Mouse (Mus musculus) liver, postnatal 0 days (tissue): Measurements from ENCODE around the gene Sh3bp1. TPM values are rescaled to one million over a fixed set of nuclear protein-coding genes. Genes with fewer than 3 reads are reported as not detected.

Experiments used
- ATAC-seq: fragments of 200-750 bp; cut with Nextera tagmentation; 2 replicates; pipeline ENCODE4 v1.8.0; 2017; ENCODE audit warnings: mild to moderate bottlenecking, moderate library complexity
- DNase-seq: peaks from one replicate; pipeline ENCODE4 v3.0.0-alpha.2; 2016
- H3K27ac ChIP-seq: fragments of 300-500 bp; sonication (generic); 2 replicates; pipeline ENCODE4 v1.5.1; 2014; ENCODE audit warnings: antibody characterized with exemption, moderate library complexity, mild to moderate bottlenecking, low read depth
- H3K27me3 ChIP-seq: fragments of 300-500 bp; sonication (generic); 2 replicates; pipeline ENCODE4 v1.6.1; 2014; ENCODE audit warnings: low read length, control low read depth, mixed read lengths; ENCODE audit not compliant: insufficient read depth
- H3K36me3 ChIP-seq: fragments of 300-500 bp; sonication (generic); replicated peaks from 2 replicates; pipeline ENCODE4 v1.6.1; 2014; ENCODE audit warnings: mild to moderate bottlenecking, control low read depth, low read length, moderate library complexity, mixed read lengths; ENCODE audit not compliant: insufficient read depth
- H3K4me1 ChIP-seq: fragments of 300-500 bp; sonication (generic); 2 replicates; pipeline ENCODE4 v1.6.1; 2014; ENCODE audit warnings: antibody characterized with exemption, mild to moderate bottlenecking, control low read depth; ENCODE audit not compliant: insufficient read depth
- H3K4me2 ChIP-seq: fragments of 300-500 bp; sonication (generic); 2 replicates; pipeline ENCODE4 v1.6.1; 2014; ENCODE audit warnings: low read depth, mild to moderate bottlenecking, low read length, moderate library complexity, mixed read lengths
- H3K4me3 ChIP-seq: fragments of 300-500 bp; sonication (generic); 2 replicates; pipeline ENCODE4 v1.5.1; 2014; ENCODE audit warnings: low read depth, low read length
- H3K9ac ChIP-seq: fragments of 300-500 bp; sonication (generic); replicated peaks from 2 replicates; pipeline ENCODE4 v1.6.1; 2014; ENCODE audit warnings: mild to moderate bottlenecking, moderate library complexity
- H3K9me3 ChIP-seq: fragments of 300-500 bp; sonication (generic); 2 replicates; pipeline ENCODE4 v1.6.1; 2016; ENCODE audit warnings: mild to moderate bottlenecking, control low read depth, low read length, mixed read lengths
- CTCF ChIP-seq: sonication (generic); IDR thresholded peaks from 2 replicates; pipeline ENCODE4 v1.5.1; 2016; ENCODE audit warnings: antibody characterized with exemption, low read depth
- EP300 ChIP-seq: IDR thresholded peaks from 2 replicates; pipeline ENCODE4 v1.6.1; 2016; ENCODE audit warnings: antibody characterized with exemption, low read depth, mild to moderate bottlenecking
- WGBS: fragments of 180-500 bp; shearing (Covaris S2); extraction: QIAGEN DNeasy Blood & Tissue Kit; methylation state at CpG from one replicate; pipeline ENCODE4 v1.1.7; 2014; ENCODE audit not compliant: insufficient replicate concordance; 5-methylcytosine and 5-hydroxymethylcytosine counted together
- polyA plus RNA-seq: library from polyadenylated mRNA; unstranded; fragments of >200 nt; fragmentation: Nextera tagmentation; extraction: Ambion mirVana; gene quantifications from 2 replicates; pipeline ENCODE4 v1.2.1, GENCODE M21; 2015

Sh3bp1 gene
- polyA plus RNA-seq, 1 experiment from 2014 or later, result 8.2 TPM

- DNase-seq, result no peak
- no peak overlapping the region for H3K4me2 ChIP-seq
- no peak overlapping the region for H3K4me3 ChIP-seq
- no peak for ATAC-seq
- H3K27ac ChIP-seq, result no peak overlapping the region
- H3K4me1 ChIP-seq, result peaks cover 15% of the 10 kb centered on the region
- no peaks in the 10 kb centered on the region for H3K27me3 ChIP-seq
- no peaks in the 10 kb centered on the region for H3K36me3 ChIP-seq
- TF ChIP-seq CTCF (no peak), EP300 (no peak)
- no peaks in the 10 kb centered on the region for H3K9me3 ChIP-seq
- WGBS, result 69% methylated on average over 7 of the region's 7 CpGs
- no peak overlapping the region for H3K9ac ChIP-seq
These were observed 42.6 kb upstream of the Sh3bp1 start for GRCm38 (mm10) chr15:78857009-78857408.

- 65% methylated on average over 4 of the region's 4 CpGs for WGBS
These were observed 40.3 kb upstream of the Sh3bp1 start for GRCm38 (mm10) chr15:78859311-78859710.

GRCm38 (mm10) chr15:78859714-78860113 is 39.9 kb upstream of the Sh3bp1 start:
- H3K9me3 ChIP-seq, result no peaks in the 10 kb centered on the region
- H3K9ac ChIP-seq, result no peak overlapping the region
- H3K4me3 ChIP-seq, result no peak overlapping the region
- ATAC-seq, result no peak
- peaks cover 21% of the 10 kb centered on the region for H3K4me1 ChIP-seq
- DNase-seq, result no peak
- H3K27me3 ChIP-seq, result no peaks in the 10 kb centered on the region
- WGBS, result 22% methylated on average over 6 of the region's 6 CpGs
- H3K36me3 ChIP-seq, result no peaks in the 10 kb centered on the region
- H3K27ac ChIP-seq, result peak overlapping the region; percentile 39
- peak overlapping the region; percentile 7; the same call in 1 of the 2 replicates for H3K4me2 ChIP-seq
- TF ChIP-seq CTCF, result no peak
- TF ChIP-seq EP300, result no peak

More at GRCm38 (mm10) chr15:78859311-78859710, 40.3 kb upstream of the Sh3bp1 start:
- ATAC-seq (no peak), DNase-seq (no peak)
- Histone ChIP-seq H3K36me3 (no peaks in the 10 kb centered on the region), H3K4me3 (no peak overlapping the region), H3K4me2 (0 out of 2 replicates have a peak overlapping the region, but pooled peaks have one; percentile 7), H3K27me3 (no peaks in the 10 kb centered on the region), H3K9me3 (no peaks in the 10 kb centered on the region), H3K4me1 (peaks cover 21% of the 10 kb centered on the region), H3K27ac (peak overlapping the region; percentile 39; the same call in 1 of the 2 replicates), H3K9ac (no peak overlapping the region)
- TF ChIP-seq EP300 (no peak), CTCF (no peak)

- H3K4me3 ChIP-seq, result no peak overlapping the region
- H3K9ac ChIP-seq, result no peak overlapping the region
- H3K9me3 ChIP-seq, result no peaks in the 10 kb centered on the region
- TF ChIP-seq EP300, result no peak
- no peak for TF ChIP-seq CTCF
- ATAC-seq, result no peak
- H3K4me1 ChIP-seq, result peaks cover 18% of the 10 kb centered on the region
- H3K27ac ChIP-seq, result no peak overlapping the region; the same call in 1 of the 2 replicates
- 62% methylated on average over 5 of the region's 5 CpGs for WGBS
- H3K27me3 ChIP-seq, result no peaks in the 10 kb centered on the region
- no peak for DNase-seq
- H3K36me3 ChIP-seq, result no peaks in the 10 kb centered on the region
- H3K4me2 ChIP-seq, result no peak overlapping the region
These were observed 37.3 kb upstream of the Sh3bp1 start for GRCm38 (mm10) chr15:78862280-78862679.

- Histone ChIP-seq H3K4me2 (no peak overlapping the region), H3K9ac (no peak overlapping the region), H3K9me3 (no peaks in the 10 kb centered on the region), H3K27me3 (no peaks in the 10 kb centered on the region), H3K27ac (peak overlapping the region; percentile 57; the same call in 1 of the 2 replicates), H3K4me1 (peaks cover 18% of the 10 kb centered on the region), H3K36me3 (no peaks in the 10 kb centered on the region), H3K4me3 (no peak overlapping the region)
- 65% methylated on average over 2 of the region's 2 CpGs for WGBS
- DNase-seq (no peak), ATAC-seq (no peak)
- TF ChIP-seq CTCF (no peak), EP300 (no peak)
These were observed 36.4 kb upstream of the Sh3bp1 start for GRCm38 (mm10) chr15:78863154-78863553.

GRCm38 (mm10) chr15:78863852-78864253 is 35.7 kb upstream of the Sh3bp1 start:
- Histone ChIP-seq H3K9ac (no peak overlapping the region), H3K4me3 (no peak overlapping the region), H3K36me3 (no peaks in the 10 kb centered on the region), H3K27me3 (no peaks in the 10 kb centered on the region), H3K4me1 (peaks cover 18% of the 10 kb centered on the region), H3K27ac (peak overlapping the region; percentile 57), H3K4me2 (peak overlapping the region; percentile 29; the same call in 1 of the 2 replicates), H3K9me3 (no peaks in the 10 kb centered on the region)
- DNase-seq (no peak), ATAC-seq (peak; percentile 26; the same call in 1 of the 2 replicates)
- 41% methylated on average over 13 of the region's 13 CpGs for WGBS
- no peak for TF ChIP-seq EP300
- no peak for TF ChIP-seq CTCF
